Mouse (Mus musculus) brain, embryonic 14.5 days (tissue): Measurements from ENCODE around the gene Atg4d. TPM values are rescaled to one million over a fixed set of nuclear protein-coding genes. Genes with fewer than 3 reads are reported as not detected.
A peak's percentile ranks its signal among the peaks of the same experiment; 100 is the strongest.
"Not testable (repeated sequence)": the region's sequence is repeated elsewhere in the genome, so short reads cannot be mapped to it uniquely, and the experiment has no call there.

Experiments
- DNase-seq: peaks from one replicate; pipeline ENCODE4 v3.0.0-alpha.2; 2011; ENCODE audit warnings: low read depth
- CTCF ChIP-seq: fragments of 200-500 bp; IDR thresholded peaks from 2 replicates; pipeline ENCODE4 v1.5.1; 2012; ENCODE audit warnings: inconsistent platforms, mild to moderate bottlenecking, moderate library complexity, borderline replicate concordance; ENCODE audit not compliant: insufficient read depth, insufficient read length; ENCODE audit errors: extremely low read depth
- POLR2A ChIP-seq: fragments of 200-500 bp; IDR thresholded peaks from 2 replicates; pipeline ENCODE4 v1.6.1; 2012; ENCODE audit warnings: mild to moderate bottlenecking, inconsistent platforms, borderline replicate concordance; ENCODE audit not compliant: poor library complexity, insufficient read depth, insufficient read length, severe bottlenecking; ENCODE audit errors: extremely low read depth
- polyA plus RNA-seq: library from polyadenylated mRNA; depleted of rRNA; stranded (reverse); fragments of >200 nt; gene quantifications from 2 replicates; pipeline ENCODE4 v1.2.3, GENCODE M21; 2012; rRNA removed

Gene Atg4d
- polyA plus RNA-seq = 38.1 and 45.9 TPM in 2 replicates

DNA sequence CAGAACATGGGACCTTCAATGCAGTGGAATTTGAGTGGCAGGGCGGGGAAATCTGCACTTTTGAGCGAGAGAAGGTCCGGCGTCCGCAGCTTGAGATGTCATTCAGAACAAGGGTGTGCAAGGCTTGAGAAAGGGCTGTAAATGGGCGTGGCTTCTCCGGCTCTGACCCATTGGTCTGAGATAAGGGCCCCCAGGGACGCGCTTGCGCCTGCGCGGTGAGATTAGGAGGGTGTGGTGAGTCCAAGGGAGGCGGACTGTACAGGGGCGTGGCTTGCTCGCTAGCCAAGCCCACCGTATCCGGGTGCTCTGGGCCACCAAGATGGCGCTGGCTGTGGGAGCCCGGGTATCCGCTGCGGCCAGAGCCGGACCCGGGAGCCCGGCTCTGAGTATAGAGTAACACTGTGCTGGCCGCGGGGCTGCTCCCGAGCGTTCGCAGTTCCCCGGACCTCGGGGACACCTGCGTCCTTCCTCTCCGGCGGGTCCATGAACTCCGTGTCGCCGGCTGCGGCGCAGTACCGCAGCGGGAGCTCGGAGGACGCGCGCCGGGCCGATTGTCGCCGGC is at the start of gene Atg4d:
Atg4d (plus strand) TSS at position 294 of the 562 bp plus-strand sequence.
- peak; percentile 99 for DNase-seq
- peak; percentile 91; the same call in 1 of the 2 replicates for TF ChIP-seq POLR2A
- no peak for TF ChIP-seq CTCF

GRCm38 (mm10) chr9:21216050-21216841 is 48.8 kb upstream of the Atg4d start:
- TF ChIP-seq CTCF (no peak), POLR2A (no peak)
- peak; percentile 84 for DNase-seq

GRCm38 (mm10) chr9:21219820-21220219 is 45.3 kb upstream of the Atg4d start:
- no peak; the same call in 1 of the 2 replicates for TF ChIP-seq CTCF
- no peak for DNase-seq

DNA sequence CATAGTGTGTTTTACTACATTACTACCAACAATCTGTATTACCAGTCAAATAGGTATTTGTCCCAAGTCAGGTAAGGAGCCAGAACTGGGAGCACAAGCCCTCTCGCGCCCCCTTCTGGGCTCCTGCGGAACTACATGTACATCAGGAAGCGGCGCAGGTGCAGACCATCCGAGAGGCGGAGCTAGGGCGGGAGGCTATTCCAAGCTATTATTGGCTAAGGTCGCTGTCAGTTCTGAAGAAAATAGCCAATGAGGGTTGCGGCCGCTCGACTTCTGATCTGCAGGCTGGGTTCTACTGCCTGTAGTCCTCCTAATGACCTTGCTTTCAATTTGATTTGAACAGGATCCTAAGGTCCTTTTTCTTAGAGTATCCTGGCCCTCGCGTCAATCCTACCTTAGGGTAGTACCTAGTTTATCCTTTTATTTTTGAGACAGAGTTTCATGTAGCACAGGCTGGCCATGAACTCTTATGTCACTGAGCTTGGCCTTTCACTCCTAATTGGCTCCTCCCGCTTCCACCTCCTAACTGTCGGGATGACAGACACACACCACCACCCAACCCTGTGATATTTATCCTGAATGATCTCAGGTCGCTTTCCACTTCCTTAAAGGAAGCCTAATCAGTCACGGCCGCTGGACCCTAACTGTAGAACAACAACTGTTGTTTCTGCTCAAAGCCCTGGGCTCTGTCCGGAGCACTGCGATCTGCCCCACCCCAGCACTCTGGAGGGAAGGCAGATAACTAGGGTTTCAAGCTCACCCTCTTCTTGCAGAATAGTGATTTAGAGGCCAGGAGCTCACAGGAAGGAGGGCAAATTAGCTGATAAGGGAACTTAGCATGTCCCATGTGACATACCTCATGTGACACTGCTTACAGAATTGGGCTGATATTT is 44.4 kb upstream of the Atg4d start:
- TF ChIP-seq POLR2A (no peak), CTCF (peak; percentile 92)
- peak; percentile 95 for DNase-seq

DNA sequence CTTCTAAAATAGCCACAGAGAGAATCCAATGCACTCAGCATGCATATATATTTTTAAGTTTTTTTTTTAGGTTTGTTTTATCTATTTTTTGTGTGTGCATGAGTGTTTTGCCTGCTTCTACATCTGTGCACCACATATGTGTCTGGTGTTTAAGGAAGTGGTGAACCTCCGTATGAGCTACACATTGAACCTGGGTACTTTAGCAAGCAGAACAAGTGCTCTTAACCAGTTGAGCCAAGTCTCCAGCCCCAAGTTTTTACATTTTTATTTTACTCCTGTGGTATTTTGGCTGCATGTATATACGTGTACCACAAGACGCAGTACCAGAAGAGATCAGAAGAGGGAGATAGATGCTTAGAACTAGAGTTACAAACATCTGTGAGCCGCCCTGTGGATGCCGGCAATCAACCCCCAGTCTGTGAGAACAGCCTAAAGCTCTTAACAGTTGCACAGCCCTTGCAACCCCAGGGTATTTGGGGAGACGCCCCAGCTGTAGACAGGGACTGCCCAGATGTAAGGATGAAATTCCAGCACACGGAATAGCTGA is 43.6 kb upstream of the Atg4d start:
- peak; percentile 26; the same call in 1 of the 2 replicates for TF ChIP-seq CTCF
- no peak for TF ChIP-seq POLR2A
- peak; percentile 78 for DNase-seq

- not testable (repeated sequence) for DNase-seq
These were observed 41.6 kb upstream of the Atg4d start for GRCm38 (mm10) chr9:21223490-21223889.

DNA sequence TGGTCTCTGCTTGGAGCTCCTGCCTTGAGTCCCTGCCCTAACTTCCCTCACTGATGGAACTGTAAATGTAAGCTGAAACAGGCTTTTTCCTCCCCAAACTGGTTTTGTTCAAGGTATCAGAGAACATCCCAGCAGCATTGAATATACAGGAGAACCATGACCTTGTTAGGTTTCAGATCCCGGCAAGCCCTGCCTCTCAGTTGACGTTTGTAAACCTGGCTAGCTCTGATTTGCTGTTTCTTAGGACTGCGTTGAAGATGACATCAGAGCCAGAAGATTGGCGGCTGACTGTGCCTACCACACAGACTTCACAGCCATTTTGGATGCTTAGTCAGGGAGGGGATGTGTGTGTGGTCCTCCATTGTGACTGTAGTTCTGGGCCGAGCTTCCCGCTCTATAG is 41.2 kb upstream of the Atg4d start:
- no peak for DNase-seq
- TF ChIP-seq POLR2A = no peak
- TF ChIP-seq CTCF = no peak

GRCm38 (mm10) chr9:21224576-21225414 is 40.3 kb upstream of the Atg4d start:
- DNase-seq = peak; percentile 26
- no peak for TF ChIP-seq POLR2A
- no peak for TF ChIP-seq CTCF

DNA sequence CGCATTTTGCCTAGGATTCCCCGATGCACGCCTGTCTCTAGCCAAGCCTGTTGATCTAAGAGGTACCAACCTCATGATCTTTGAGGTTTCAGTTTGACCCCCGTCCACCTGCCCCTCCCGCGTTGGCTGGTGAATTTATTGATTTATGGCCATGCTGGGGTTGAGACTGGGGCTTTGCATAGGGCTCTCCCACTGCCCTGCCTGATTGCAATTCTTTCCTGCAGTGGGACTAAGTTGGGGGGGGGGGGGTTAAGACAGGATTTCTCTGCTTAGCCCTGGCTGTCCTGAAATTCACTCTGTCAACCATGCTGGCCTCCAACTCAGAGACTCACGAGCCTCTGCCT is 39.7 kb upstream of the Atg4d start:
- TF ChIP-seq CTCF = no peak
- no peak for TF ChIP-seq POLR2A
- no peak for DNase-seq

DNA sequence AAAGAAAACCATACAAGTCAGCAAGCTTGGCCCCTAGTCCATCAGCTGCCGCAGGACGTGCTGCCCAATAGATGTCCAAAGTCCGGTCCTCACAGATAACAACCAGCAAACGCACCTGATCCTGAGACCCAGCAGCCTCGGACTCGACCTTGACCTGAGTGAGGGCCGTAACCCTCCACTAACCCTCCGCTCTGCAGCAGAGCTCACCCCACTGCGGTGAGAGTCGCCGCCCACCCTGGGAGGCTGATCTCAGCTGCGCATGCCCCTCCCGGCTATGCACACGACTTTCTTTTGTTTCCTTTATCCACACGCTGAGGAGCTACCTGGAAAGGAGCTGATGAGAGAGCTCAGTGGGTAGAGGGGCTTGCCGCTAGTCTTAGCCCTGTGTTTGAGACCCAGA is 37.8 kb upstream of the Atg4d start:
- TF ChIP-seq POLR2A = no peak; the same call in 1 of the 2 replicates
- no peak for TF ChIP-seq CTCF
- peak; percentile 77 for DNase-seq

GRCm38 (mm10) chr9:21231551-21231950 is 33.5 kb upstream of the Atg4d start:
- TF ChIP-seq CTCF = no peak
- TF ChIP-seq POLR2A = no peak
- DNase-seq = no peak

GRCm38 (mm10) chr9:21232867-21233266 is 32.2 kb upstream of the Atg4d start:
- no peak for DNase-seq
- TF ChIP-seq POLR2A = no peak
- no peak for TF ChIP-seq CTCF
